Mouse (Mus musculus) lung, postnatal 4 days (tissue): ENCODE measurements around the gene Ubap1l.
A peak's percentile ranks its signal among the peaks of the same experiment; 100 is the strongest.

Experiments
- DNase-seq, 2 experiments: peaks; one replicate each; pipeline ENCODE4 v3.0.0; 2021

Gene Ubap1l

DNA sequence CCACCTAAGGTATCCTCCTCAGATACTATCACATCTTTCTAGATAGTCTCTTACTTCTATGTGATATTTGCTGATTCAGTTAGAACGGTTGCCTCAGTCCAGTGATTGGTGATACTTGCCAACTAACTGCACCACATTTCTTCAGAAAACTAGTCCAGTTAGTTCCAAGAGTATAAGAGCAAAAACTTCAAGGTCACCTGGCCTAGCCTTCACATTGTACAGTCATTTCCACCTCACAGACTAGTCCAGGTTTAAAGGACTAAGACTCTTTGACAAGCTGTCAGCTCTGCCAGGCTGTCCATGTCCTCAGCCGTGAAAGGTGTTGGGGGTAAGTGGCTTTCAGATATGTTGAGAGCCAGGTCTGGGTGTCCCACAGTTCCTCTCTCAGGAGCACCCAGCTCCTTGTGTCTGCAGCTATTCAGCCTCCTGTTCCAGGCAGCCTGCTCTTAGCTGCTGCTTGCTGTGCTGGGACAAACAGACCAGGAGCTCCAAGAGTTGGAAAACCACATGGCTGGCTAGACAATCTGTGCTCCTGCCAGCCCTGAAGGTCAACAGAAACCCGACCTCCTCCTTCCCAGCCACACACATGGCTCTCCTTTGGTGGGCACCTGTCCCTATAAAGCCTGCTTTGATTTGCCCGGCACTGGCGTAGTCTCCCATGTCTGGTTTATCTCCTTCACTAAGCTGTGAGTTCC lies 13.8 kb downstream of the Ubap1l start:
- no peak for DNase-seq

DNA sequence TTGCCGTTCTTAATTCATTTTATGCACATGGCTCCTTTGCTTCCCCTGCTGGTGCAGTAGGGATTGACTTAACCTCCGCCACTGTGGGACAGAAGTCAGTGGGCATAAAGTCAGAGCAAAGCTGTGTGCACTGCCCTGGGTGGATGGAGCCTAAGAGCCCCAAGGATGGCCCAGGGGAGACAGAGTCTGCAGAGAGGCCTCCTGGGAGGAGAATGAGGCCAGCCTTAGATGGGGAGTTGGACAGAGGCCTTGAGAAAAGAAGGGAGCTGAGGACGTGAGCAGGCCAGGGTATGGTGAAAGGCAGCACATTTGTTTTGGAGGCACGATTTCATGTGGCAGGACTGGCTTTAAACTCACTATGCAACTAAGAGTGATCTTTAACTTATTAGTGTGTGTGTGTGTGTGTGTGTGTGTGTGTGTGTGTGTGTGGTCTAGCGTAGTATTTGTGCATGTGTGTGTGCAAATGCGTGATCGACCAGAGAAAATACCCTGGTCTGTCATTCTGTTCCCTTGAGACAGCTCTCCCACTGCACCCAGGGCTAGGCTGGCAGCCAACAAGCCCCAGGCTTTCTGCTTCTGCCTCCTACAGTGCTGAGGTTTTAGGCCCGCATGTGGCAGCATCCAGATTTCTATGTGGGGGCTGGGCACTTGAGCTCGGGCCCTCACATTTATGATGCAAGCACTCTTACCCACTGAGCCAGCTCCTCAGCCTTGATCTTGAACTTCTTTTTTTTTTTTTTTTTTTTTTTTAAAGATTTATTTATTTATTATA lies 14.5 kb downstream of the Ubap1l start:
- DNase-seq, result peak in 1 of 2 experiments; percentile 71

DNA sequence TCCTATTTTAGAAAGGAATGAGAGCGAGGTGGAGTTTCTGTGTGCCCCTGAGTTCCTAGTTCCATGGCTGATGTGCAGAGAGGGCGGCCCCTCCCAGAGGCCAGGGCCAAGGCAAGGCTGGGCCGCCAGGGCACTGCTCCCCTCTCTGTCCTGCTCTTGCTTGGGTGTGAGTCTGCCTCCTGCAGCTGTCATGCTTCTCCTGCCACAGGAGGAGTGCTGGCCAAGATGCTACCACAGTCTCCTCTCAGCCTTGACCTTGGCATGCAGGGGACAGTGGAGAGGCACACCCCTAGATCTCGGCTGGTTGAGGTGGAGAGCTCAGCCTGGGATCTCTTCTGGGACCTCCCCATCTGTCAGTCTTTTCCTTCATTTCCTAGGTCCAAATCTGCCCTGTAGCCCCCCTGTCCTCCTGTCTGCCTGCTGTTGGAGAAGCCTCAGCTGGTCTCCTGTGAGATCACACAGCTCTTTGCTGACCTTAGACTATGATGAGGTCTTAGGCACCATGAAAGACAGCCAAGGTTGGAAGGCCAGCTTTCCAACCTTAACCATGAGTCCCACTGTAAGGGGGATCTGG lies 20.3 kb downstream of the Ubap1l start:
- DNase-seq, result peak in 1 of 2 experiments; percentile 77

DNA sequence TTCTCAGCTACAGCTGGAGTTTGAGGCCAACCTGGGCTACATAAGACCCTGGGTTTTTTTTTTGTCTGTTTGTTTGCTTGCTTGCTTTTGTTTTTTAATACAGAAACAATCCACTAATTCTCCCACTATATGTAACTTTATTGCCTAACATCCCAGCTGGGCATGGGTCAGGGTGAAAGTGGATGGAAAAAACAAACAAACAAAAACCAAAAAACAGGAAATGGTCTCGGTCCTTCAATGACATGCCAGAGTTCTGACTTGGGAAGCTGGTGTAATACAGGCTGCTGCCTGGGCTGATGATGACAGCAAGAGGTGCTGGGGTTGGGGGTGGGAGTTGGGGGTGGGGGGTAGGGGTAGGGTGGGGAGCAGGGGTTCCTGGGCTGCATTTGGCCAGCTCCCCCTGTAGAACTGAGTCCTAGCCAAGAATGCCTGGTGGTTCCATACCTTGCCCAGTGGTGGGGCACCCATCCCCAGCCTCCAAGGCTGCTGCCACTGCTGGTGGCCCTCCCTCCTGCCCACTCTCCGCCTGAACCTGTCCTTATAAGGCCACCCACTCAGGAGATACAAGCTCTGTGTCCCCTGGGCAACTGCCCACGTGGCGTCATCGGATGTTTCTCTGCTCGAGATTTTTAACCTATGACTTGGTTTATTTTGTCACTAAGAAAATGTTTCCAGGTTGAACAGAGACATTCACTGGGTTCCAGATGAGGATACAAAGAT lies 21.4 kb downstream of the Ubap1l start:
- DNase-seq, result no peak

GRCm38 (mm10) chr9:65382751-65383097 lies 21.9 kb downstream of the Ubap1l start:
- no peak for DNase-seq

- peak; percentile 47 to 82 for DNase-seq
These were observed 23.4 kb downstream of the Ubap1l start for GRCm38 (mm10) chr9:65384276-65384675.

DNA sequence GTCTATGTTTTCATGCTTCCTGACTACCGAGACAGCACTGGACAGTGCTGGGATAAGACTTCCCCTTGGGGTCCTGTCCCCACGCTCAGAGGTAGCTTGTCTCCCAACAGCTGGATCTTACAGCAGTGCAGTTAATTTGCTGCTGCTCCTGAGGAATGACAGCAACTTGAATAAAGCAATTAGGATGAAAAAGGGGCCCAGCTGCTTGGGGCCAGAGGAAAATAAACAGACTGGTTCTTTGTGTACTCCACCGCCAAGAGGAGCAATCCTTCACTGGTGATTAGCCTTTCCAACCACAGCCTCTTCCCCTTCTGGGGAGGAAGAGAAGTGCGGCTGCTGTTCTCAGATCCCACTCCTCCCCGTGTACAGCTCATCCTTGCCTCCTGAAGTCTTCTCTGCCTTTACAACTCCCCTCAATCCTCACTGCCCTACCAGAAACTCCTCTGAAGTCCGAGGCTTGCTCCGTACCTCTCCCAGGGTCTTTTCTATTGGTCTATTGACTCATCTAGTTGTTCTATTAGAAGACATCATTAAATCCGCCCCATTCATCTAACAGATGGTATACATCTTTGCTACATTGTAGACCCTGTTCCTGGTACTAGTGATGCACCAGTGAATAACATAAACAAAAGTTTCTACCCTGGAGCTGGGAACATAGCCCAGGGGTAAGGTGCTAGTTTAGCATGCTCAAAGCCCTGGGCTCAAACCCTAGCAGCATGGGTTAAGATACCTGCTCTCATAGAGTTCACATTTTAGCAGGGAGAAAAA lies 25.7 kb downstream of the Ubap1l start:
- DNase-seq, result peak; percentile 63 to 83

DNA sequence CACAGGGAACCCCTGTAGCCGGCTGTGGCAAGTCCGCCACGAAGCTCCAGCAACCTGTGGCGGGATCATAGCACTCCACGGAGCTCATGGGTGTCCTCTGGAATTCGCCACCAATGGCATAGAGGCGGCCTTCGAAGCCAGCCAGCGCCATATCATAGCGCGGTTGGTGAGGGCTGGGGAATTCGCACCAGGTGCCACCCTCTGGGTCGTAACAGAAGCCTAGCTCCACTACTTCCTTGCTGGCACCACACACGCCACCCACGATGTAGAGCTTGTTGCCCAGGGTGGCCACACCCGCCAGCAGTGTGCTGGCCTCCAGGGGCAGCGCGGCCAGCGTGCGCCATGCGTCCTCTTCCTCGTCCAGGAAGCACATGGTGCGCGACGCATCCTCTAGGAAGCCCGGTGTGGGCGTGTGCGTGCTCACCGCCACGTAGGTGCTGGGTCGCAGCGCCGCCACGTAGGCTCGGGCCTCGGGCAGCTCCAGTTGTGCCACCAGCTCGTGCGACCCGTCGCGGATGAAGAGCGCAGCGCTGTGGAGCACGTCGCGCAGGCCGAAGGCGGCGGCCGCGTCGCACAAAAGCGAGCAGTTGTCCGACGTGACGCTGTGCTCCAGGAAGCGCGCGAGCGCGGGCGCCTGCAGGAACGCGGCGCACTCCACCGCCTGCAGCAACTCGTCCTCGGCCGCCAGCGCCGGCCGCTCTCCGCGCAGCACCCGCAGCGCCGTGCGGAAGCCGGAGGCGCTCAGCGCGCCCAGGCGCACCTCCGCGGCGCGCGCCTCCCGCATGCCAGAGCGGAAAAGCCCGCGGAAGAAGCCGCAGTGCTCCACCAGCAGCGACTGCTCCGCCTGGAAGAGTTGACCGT lies 30.1 kb downstream of the Ubap1l start:
- DNase-seq, result peak; percentile 36 to 55

GRCm38 (mm10) chr9:65391613-65391964 lies 30.7 kb downstream of the Ubap1l start, which contains the start of gene Kbtbd13:
Kbtbd13 (minus strand) TSS chr9:65391652.
- DNase-seq, result no peak

GRCm38 (mm10) chr9:65392638-65393364 lies 32.0 kb downstream of the Ubap1l start:
- DNase-seq, result peak; percentile 69 to 78

- peak in 1 of 2 experiments; percentile 60 for DNase-seq
These were observed 32.8 kb downstream of the Ubap1l start for GRCm38 (mm10) chr9:65393606-65394005.

- peak in 1 of 2 experiments; percentile 61 for DNase-seq
These were observed 33.5 kb downstream of the Ubap1l start for GRCm38 (mm10) chr9:65394360-65394759.

GRCm38 (mm10) chr9:65398279-65398678 lies 37.4 kb downstream of the Ubap1l start, which contains the start of gene Rasl12:
Rasl12 (plus strand) TSS chr9:65398506.
- DNase-seq, result peak; percentile 83 to 90

DNA sequence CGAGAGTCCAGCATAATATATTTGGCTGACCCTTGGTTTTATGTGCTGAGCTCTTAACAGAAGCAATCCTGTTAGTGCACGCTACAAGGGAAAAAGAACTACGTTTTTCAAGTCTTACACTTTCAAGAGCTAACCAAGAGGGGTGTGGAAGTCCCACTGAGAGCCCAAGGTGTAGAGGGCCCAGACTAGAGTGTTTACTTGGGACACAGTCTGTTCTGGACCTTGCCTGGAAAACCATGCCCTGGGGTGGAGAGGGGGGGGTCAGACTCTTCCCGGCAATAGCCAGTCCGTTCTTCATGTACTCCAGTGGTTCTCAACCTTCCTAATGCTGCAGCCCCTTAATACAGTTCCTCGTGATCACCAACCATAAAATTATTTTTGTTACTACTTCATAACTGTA lies 39.1 kb downstream of the Ubap1l start:
- DNase-seq, result peak in 1 of 2 experiments; percentile 66

DNA sequence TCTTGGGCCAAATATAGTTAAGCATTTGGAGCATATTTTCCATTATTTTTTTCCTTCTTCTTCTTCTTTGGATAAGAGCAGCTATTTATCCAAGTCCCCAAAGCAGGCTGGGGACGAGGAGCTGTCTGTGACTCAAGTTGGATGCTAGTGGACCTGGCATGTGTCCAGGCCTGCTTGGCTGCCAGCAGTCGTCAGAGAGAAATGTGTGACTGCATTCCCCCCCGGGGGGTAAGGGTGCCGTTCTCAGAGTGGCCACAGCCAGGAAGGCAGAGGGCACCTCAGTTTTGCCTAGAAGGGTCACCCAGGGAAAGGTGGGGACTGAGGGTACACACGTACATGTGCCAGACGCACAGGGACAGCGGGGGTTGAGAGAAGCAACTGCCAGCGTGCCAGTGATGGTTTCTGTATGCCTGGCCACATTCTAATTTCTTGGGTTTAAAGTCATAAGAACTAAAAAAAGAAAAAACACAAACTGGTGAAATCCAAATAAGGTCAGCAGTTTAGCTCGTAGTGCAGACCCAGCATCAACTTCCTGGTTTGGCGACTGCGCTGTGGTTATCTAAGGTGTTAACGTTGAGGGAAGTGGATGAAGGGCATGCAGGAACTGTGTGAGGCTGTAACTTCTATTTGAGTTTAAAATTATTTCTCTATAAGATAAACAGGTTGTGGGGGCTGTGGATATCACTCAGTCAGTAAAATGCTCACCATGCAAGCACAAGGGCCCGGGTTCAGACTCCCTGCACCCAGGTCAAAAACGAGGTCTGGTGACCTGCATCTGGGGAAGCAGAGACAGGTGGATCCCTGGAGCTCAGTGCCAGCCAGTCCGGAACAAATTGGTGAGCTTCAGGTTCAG lies 43.7 kb downstream of the Ubap1l start:
- DNase-seq, result peak; percentile 89 to 95

GRCm38 (mm10) chr9:65405184-65405449 lies 44.3 kb downstream of the Ubap1l start:
- peak in 1 of 2 experiments; percentile 17 for DNase-seq

DNA sequence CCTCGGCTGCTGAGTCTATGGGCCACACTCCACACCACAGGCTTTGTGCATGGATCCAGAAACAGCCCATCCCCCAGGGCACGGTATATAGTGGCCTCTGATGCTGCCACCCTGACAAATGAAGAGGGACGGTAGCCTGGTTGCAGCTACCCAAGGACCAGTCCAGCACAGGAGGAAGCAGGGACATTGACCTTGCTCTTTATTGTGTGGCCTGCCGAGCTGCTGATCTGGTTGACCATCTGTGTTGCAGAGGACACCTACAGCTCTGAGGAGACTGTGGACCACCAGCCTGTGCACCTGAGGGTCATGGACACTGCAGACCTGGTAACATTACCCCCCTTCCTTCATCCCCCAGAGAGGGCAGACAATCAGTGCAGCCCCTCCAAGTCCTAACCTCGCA lies 46.5 kb downstream of the Ubap1l start:
- DNase-seq, result peak in 1 of 2 experiments; percentile 11

DNA sequence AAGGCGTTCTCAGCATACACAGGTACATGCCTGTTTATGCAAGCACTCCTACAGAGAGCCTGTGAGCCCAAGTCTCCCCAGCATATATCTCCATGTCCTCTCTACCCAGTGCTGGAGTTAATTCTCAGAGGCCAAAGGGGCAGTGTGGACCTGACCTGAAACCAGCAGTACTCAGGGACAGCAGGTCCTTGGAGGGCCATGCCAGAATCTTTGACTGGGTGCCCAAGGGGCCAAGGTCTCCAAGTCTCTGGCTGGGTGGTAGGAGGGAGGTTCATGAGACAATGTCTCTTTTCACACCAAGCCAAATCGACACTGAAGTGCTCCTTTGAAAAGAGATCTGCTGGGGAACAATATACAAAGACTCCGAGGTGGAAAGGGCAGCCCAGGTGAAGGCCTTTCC lies 47.0 kb downstream of the Ubap1l start:
- DNase-seq, result peak in 1 of 2 experiments; percentile 13

DNA sequence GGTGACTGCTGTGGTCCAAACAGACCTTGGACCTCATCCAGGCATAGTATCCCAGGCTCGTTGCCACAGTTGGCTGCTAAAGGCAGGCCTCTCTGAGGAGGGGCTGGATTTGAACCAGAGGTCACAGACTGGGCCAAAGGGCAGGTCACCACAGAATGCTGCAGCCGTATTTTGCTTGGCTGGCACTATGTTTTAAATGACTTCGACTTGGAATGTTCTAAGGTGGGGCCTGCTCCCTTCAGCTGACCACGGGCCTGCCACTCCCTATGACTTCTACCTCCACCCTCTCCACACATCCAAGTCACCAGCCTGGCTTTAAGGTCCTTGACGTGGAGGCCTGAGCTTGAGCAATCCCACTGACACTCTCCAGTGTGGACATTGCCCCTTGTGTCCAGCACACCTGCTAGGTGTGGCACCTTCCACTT lies 48.0 kb downstream of the Ubap1l start:
- peak; percentile 57 to 81 for DNase-seq

GRCm38 (mm10) chr9:65410378-65410777 lies 49.5 kb downstream of the Ubap1l start:
- DNase-seq, result peak in 1 of 2 experiments; percentile 39
